Mouse (Mus musculus) midbrain, embryonic 10.5 days (tissue): ENCODE measurements around the gene Mzf1. TPM values are rescaled to one million over a fixed set of nuclear protein-coding genes. Genes with fewer than 3 reads are reported as not detected.
A peak's percentile ranks its signal among the peaks of the same experiment; 100 is the strongest.

Source experiments
- DNase-seq: peaks from one replicate; pipeline ENCODE4 v3.0.0-alpha.2; 2017; ENCODE audit warnings: low spot score
- H3K27ac ChIP-seq: fragments of 300-500 bp; sonication (generic); replicated peaks from 2 replicates; pipeline ENCODE4 v1.5.1; 2016; ENCODE audit warnings: mild to moderate bottlenecking
- H3K27me3 ChIP-seq: fragments of 300-500 bp; sonication (generic); 2 replicates; pipeline ENCODE4 v1.6.1; 2016; ENCODE audit warnings: low read depth, mild to moderate bottlenecking; ENCODE audit not compliant: poor library complexity, severe bottlenecking
- H3K36me3 ChIP-seq: fragments of 300-500 bp; sonication (generic); 2 replicates; pipeline ENCODE4 v1.6.1; 2016; ENCODE audit warnings: mild to moderate bottlenecking, moderate library complexity
- H3K4me1 ChIP-seq: fragments of 300-500 bp; sonication (generic); 2 replicates; pipeline ENCODE4 v1.6.1; 2016
- H3K4me3 ChIP-seq: fragments of 300-500 bp; sonication (generic); 2 replicates; pipeline ENCODE4 v1.5.1; 2016; ENCODE audit warnings: mild to moderate bottlenecking, moderate library complexity
- H3K9me3 ChIP-seq: fragments of 300-500 bp; sonication (generic); replicated peaks from 2 replicates; pipeline ENCODE4 v1.6.1; 2016; ENCODE audit warnings: mild to moderate bottlenecking
- WGBS: fragments of 180-500 bp; shearing (Covaris S2); methylation state at CpG from one replicate; pipeline ENCODE4 v1.1.7; 2016; 5-methylcytosine and 5-hydroxymethylcytosine counted together
- polyA plus RNA-seq: library from polyadenylated mRNA; unstranded; fragments of >200 nt; fragmentation: Nextera tagmentation; extraction: Ambion mirVana; gene quantifications from 2 replicates; pipeline ENCODE4 v1.2.1, GENCODE M21; 2016

Gene Mzf1
- polyA plus RNA-seq, 1 experiment from 2014 or later: 3.3 TPM

GRCm38 (mm10) chr7:13009143-13010004 lies 45.2 kb downstream of the Mzf1 start:
- Histone ChIP-seq H3K27ac (peak overlapping the region; percentile 97), H3K36me3 (peaks cover 36% of the 10 kb centered on the region), H3K4me3 (peak overlapping the region; percentile 74), H3K4me1 (peaks cover 34% of the 10 kb centered on the region), H3K27me3 (peaks cover 22% of the 10 kb centered on the region), H3K9me3 (no peaks in the 10 kb centered on the region)
- under 1% methylated on average over 42 of the region's 42 CpGs for WGBS
- peak; percentile 98 for DNase-seq

- Histone ChIP-seq H3K4me3 (peak overlapping the region; percentile 41), H3K27ac (0 out of 2 replicates have a peak overlapping the region, but pooled peaks have one; percentile 9), H3K36me3 (peaks cover 43% of the 10 kb centered on the region), H3K4me1 (peaks cover 34% of the 10 kb centered on the region), H3K27me3 (peaks cover 22% of the 10 kb centered on the region), H3K9me3 (no peaks in the 10 kb centered on the region)
- no peak for DNase-seq
- WGBS: 38% methylated on average over 57 of the region's 57 CpGs
Measured at GRCm38 (mm10) chr7:13007341-13008092, 47.0 kb downstream of the Mzf1 start.

GRCm38 (mm10) chr7:13006531-13006930 lies 48.0 kb downstream of the Mzf1 start:
- H3K4me3 ChIP-seq: no peak overlapping the region
- H3K4me1 ChIP-seq: peaks cover 34% of the 10 kb centered on the region
- H3K27ac ChIP-seq: no peak overlapping the region
- H3K36me3 ChIP-seq: peaks cover 43% of the 10 kb centered on the region
- peaks cover 22% of the 10 kb centered on the region for H3K27me3 ChIP-seq
- no peaks in the 10 kb centered on the region for H3K9me3 ChIP-seq
- no peak for DNase-seq
- WGBS: 86% methylated on average over 10 of the region's 10 CpGs

- Histone ChIP-seq H3K4me3 (no peak overlapping the region), H3K9me3 (no peaks in the 10 kb centered on the region), H3K36me3 (peaks cover 43% of the 10 kb centered on the region), H3K27ac (no peak overlapping the region), H3K4me1 (peaks cover 34% of the 10 kb centered on the region), H3K27me3 (peaks cover 22% of the 10 kb centered on the region)
- DNase-seq: no peak
- WGBS: 90% methylated on average over 17 of the region's 17 CpGs
Measured at GRCm38 (mm10) chr7:13006011-13006410, 48.6 kb downstream of the Mzf1 start.

- H3K4me1 ChIP-seq: peaks cover 16% of the 10 kb centered on the region
- no peak for DNase-seq
- H3K4me3 ChIP-seq: no peak overlapping the region
- H3K9me3 ChIP-seq: no peaks in the 10 kb centered on the region
- H3K27me3 ChIP-seq: peaks cover 20% of the 10 kb centered on the region
- WGBS: 72% methylated on average over 5 of the region's 5 CpGs
- peaks cover 43% of the 10 kb centered on the region for H3K36me3 ChIP-seq
- H3K27ac ChIP-seq: no peak overlapping the region
Measured at GRCm38 (mm10) chr7:13003380-13003779, 51.2 kb downstream of the Mzf1 start.

- H3K27ac ChIP-seq: no peak overlapping the region
- DNase-seq: no peak
- no peaks in the 10 kb centered on the region for H3K4me1 ChIP-seq
- no peaks in the 10 kb centered on the region for H3K9me3 ChIP-seq
- H3K36me3 ChIP-seq: peaks cover 27% of the 10 kb centered on the region
- H3K27me3 ChIP-seq: peaks cover 2% of the 10 kb centered on the region; the same call in 1 of the 2 replicates
- H3K4me3 ChIP-seq: no peak overlapping the region
- 78% methylated on average over 1 of the region's 1 CpGs for WGBS
Measured at GRCm38 (mm10) chr7:13001584-13001983, 53.0 kb downstream of the Mzf1 start.

GRCm38 (mm10) chr7:12998851-12999250 lies 55.7 kb downstream of the Mzf1 start, which contains the start of gene Trim28:
Gene Trim28 (plus strand): TSS chr7:12999114.
- Histone ChIP-seq H3K9me3 (no peaks in the 10 kb centered on the region), H3K4me1 (no peaks in the 10 kb centered on the region), H3K27me3 (no peaks in the 10 kb centered on the region), H3K27ac (no peak within 1 kb of the TSS), H3K4me3 (no peak within 1 kb of the TSS), H3K36me3 (peaks cover 2% of the 10 kb centered on the region; the same call in 1 of the 2 replicates)
- WGBS: 89% methylated on average over 3 of the region's 3 CpGs
- no peak for DNase-seq

- 81% methylated on average over 5 of the region's 5 CpGs for WGBS
- no peak for DNase-seq
- H3K27me3 ChIP-seq: no peaks in the 10 kb centered on the region
- no peak within 1 kb of the TSS for H3K4me3 ChIP-seq
- no peaks in the 10 kb centered on the region for H3K4me1 ChIP-seq
- no peaks in the 10 kb centered on the region for H3K9me3 ChIP-seq
- no peaks in the 10 kb centered on the region for H3K36me3 ChIP-seq
- H3K27ac ChIP-seq: no peak within 1 kb of the TSS
Measured at GRCm38 (mm10) chr7:12998053-12998452, 56.5 kb downstream of the Mzf1 start, which contains the start of gene Slc27a5. Gene Slc27a5 (minus strand): TSS chr7:12998192.

- WGBS: 76% methylated on average over 5 of the region's 5 CpGs
- no peaks in the 10 kb centered on the region for H3K36me3 ChIP-seq
- no peaks in the 10 kb centered on the region for H3K4me1 ChIP-seq
- DNase-seq: no peak
- H3K9me3 ChIP-seq: no peaks in the 10 kb centered on the region
- H3K27ac ChIP-seq: no peak overlapping the region
- no peaks in the 10 kb centered on the region for H3K27me3 ChIP-seq
- no peak overlapping the region for H3K4me3 ChIP-seq
Measured at GRCm38 (mm10) chr7:12997230-12997629, 57.3 kb downstream of the Mzf1 start.

- DNase-seq: no peak
- no peak overlapping the region for H3K4me3 ChIP-seq
Measured at GRCm38 (mm10) chr7:12995862-12996261, 58.7 kb downstream of the Mzf1 start.

GRCm38 (mm10) chr7:12993148-12993547 lies 61.4 kb downstream of the Mzf1 start:
- Histone ChIP-seq H3K36me3 (no peaks in the 10 kb centered on the region), H3K4me1 (no peaks in the 10 kb centered on the region), H3K9me3 (no peaks in the 10 kb centered on the region), H3K27ac (no peak overlapping the region), H3K4me3 (no peak overlapping the region), H3K27me3 (no peaks in the 10 kb centered on the region)
- no peak for DNase-seq
- 89% methylated on average over 10 of the region's 10 CpGs for WGBS

More at GRCm38 (mm10) chr7:12995862-12996261, 58.7 kb downstream of the Mzf1 start:
- Histone ChIP-seq H3K9me3 (no peaks in the 10 kb centered on the region), H3K27me3 (no peaks in the 10 kb centered on the region), H3K36me3 (no peaks in the 10 kb centered on the region), H3K27ac (no peak overlapping the region), H3K4me1 (no peaks in the 10 kb centered on the region)
